Mouse (Mus musculus) olfactory bulb, adult 2 months (tissue): Measurements from ENCODE around the gene Anks3. TPM values are rescaled to one million over a fixed set of nuclear protein-coding genes. Genes with fewer than 3 reads are reported as not detected.

Source experiments
- H3K27ac ChIP-seq: fragments of 200-500 bp; 2 replicates; pipeline ENCODE4 v1.5.1; 2012; ENCODE audit warnings: low read depth, low read length; ENCODE audit not compliant: insufficient read depth
- H3K4me1 ChIP-seq: fragments of 200-500 bp; 2 replicates; pipeline ENCODE4 v1.6.1; 2012; ENCODE audit warnings: low read length; ENCODE audit not compliant: control insufficient read depth, insufficient read depth
- H3K4me3 ChIP-seq: fragments of 200-500 bp; 2 replicates; pipeline ENCODE4 v1.5.1; 2012; ENCODE audit warnings: mild to moderate bottlenecking, low read depth, low read length, moderate library complexity; ENCODE audit not compliant: insufficient read depth
- CTCF ChIP-seq: fragments of 200-500 bp; IDR thresholded peaks from 2 replicates; pipeline ENCODE4 v1.5.1; 2012; ENCODE audit warnings: low read depth, mild to moderate bottlenecking, low read length, moderate library complexity; ENCODE audit not compliant: insufficient read depth
- POLR2A ChIP-seq: fragments of 200-500 bp; IDR thresholded peaks from 2 replicates; pipeline ENCODE4 v1.6.1; 2012; ENCODE audit warnings: mild to moderate bottlenecking, low read depth, low read length, moderate library complexity; ENCODE audit not compliant: insufficient read depth
- WGBS: fragments of 180-500 bp; shearing (Covaris S2); methylation state at CpG from one replicate; pipeline ENCODE4 v1.1.7; 2018; 5-methylcytosine and 5-hydroxymethylcytosine counted together
- polyA plus RNA-seq: library from polyadenylated mRNA; stranded (reverse); fragments of >200 nt; gene quantifications from 2 replicates; pipeline ENCODE4 v1.2.4, GENCODE M21; 2012; ENCODE audit warnings: low replicate concordance; ENCODE audit not compliant: missing spikeins, insufficient read depth, insufficient read length

The Anks3 gene
- polyA plus RNA-seq, 1 experiment: not detected

GRCm38 (mm10) chr16:4938461-4938860 lies 25.5 kb downstream of the Anks3 start, which contains the start of gene Nudt16l1:
Gene Nudt16l1, plus strand, starts transcription at chr16:4938761.
- WGBS: 3% methylated on average over 2 of the region's 2 CpGs
- peak within 1 kb of the TSS; percentile 95 for H3K4me3 ChIP-seq
- TF ChIP-seq POLR2A (no peak), CTCF (no peak)

DNA sequence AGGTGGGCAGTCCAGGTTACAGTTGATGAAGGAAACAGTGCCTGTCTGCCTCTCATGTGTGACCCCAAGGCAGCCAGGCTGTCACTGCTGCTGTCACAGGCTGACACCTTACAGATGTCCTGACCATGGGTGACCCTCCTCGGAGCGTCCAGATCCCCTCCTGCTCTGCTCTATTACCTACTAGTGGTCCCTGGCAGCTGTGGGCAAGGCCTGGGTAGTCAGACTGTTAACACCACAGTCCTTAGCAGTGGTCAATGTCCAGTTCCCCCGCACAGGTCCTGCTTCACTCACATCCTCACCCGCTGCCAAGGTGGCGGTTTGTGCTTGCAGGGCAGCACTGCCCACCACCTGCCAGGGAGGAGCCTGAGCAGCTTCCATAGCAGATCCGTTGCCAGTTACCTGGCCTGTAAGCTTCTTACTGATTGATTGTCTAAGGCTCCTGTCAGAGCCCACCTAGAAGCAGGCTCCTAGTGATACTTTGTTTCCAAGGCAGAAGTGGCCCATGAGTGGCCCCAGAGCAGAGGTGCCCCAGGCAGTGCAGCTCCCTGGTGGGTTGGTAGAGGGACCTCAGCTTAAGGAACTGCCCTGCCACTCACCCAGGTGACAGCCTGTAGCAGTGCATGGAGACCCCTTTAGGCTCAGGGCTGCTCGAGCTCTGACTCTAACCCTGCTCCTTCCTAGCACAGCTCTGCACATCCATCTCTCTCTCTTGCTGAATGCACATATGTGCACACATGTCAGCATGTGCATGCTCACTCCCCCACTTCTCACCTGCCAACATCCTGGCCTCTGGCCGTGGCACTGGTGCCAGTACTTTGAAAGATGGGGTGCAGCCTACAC lies 26.4 kb downstream of the Anks3 start:
- H3K4me3 ChIP-seq: no peak overlapping the region
- TF ChIP-seq POLR2A (no peak), CTCF (no peak)
- WGBS: 90% methylated on average over 8 of the region's 8 CpGs
- H3K27ac ChIP-seq: no peak overlapping the region
- H3K4me1 ChIP-seq: peaks cover 36% of the 10 kb centered on the region

More at GRCm38 (mm10) chr16:4938461-4938860, 25.5 kb downstream of the Anks3 start, which contains the start of gene Nudt16l1:
- Histone ChIP-seq H3K27ac (peak within 1 kb of the TSS; percentile 82), H3K4me1 (peaks cover 36% of the 10 kb centered on the region)

DNA sequence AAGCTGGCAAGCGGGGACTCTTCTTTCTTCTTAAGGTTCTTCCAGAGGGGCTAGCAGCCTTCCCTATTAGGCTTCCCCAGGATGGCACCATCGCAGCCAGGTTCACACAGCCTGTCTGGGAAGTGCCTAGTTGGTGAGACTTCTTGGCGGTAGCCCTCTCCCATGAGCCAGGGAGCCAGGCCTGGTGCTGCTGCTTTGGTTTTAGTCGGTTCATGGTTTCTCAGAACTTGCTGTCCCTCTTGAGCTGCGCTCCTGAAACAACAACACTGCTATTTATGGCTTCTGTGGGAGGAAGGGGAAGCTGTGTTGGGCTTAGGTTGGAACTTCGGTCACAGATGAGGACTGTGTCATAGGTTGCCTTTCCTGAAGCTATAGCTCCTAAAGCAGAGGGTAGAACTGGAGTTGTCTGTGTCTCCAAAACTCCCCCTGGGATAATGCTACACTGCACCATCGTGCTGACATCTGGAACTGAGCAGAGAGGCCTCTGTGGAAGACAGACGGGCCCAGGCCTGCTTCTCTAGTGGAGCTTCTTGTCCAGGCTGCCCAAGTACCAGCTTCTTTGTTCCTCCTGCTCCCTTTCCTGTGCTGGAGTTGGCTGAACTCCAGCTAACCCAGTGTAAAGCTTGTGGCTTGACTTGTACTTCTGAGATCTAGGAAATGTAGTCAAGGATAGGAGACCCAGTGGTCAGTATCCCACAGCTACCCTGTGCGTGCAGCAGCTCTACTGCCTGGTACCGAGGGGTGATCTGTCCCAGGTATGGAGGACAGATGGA lies 27.9 kb downstream of the Anks3 start:
- Histone ChIP-seq H3K4me1 (peaks cover 36% of the 10 kb centered on the region), H3K27ac (peak overlapping the region; percentile 17), H3K4me3 (no peak overlapping the region)
- TF ChIP-seq POLR2A (no peak), CTCF (no peak)
- 53% methylated on average over 10 of the region's 10 CpGs for WGBS

GRCm38 (mm10) chr16:4935430-4935829 lies 28.6 kb downstream of the Anks3 start:
- H3K27ac ChIP-seq: peak overlapping the region; percentile 17
- H3K4me3 ChIP-seq: no peak overlapping the region
- TF ChIP-seq CTCF (no peak), POLR2A (no peak)
- 98% methylated on average over 31 of the region's 31 CpGs for whole genome bisulfite sequencing
- H3K4me1 ChIP-seq: peaks cover 33% of the 10 kb centered on the region

DNA sequence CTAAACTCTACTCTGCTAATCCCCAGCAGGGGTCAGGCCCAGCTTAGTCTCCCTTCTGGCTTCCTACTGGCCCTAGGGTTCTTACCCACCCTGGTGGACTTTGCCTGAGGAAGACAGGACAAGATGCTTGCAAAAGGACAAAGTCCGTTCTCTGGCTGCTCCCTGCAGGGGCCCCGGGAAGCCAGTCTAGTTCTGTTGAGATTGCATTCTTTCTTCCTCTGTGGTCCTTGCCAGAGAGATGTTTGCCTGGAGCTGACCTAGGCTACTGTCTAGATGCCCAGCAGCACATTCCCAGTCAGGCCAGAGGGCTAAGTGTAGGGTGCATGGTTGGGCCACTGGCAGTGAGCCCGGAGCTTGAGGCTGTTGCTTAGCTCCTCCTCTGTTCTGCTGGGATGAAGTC lies 31.6 kb downstream of the Anks3 start:
- Histone ChIP-seq H3K27ac (0 out of 2 replicates have a peak overlapping the region, but pooled peaks have one; percentile 23), H3K4me3 (no peak overlapping the region), H3K4me1 (peaks cover 28% of the 10 kb centered on the region)
- TF ChIP-seq POLR2A (no peak), CTCF (no peak)
- WGBS: 41% methylated on average over 3 of the region's 3 CpGs

DNA sequence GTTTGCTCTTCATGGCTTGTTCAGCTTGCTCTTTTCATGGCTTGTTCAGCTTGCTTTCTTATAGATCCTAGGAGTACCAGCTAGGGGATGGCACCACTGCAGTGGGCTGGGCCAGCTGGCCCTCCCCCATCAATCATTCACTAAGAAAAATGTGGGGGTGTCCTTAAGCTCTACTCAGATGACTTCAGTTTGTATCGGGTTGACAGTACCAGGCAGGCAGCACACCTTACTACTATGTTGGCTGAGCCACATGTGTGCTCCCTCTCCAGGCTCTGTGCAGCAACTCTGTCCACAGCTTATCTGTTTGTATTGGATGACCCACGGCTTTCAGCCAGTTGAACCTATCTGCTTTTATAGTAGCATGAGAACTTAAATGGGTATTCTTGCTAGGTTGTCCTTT lies 35.5 kb downstream of the Anks3 start:
- Histone ChIP-seq H3K4me1 (peaks cover 20% of the 10 kb centered on the region), H3K4me3 (no peak overlapping the region), H3K27ac (no peak overlapping the region)
- WGBS: 45% methylated on average over 2 of the region's 2 CpGs
- TF ChIP-seq POLR2A: no peak

- no peak overlapping the region for H3K27ac ChIP-seq
- 89% methylated on average over 7 of the region's 7 CpGs for WGBS
These were observed 36.0 kb downstream of the Anks3 start for GRCm38 (mm10) chr16:4927967-4928366.

GRCm38 (mm10) chr16:4923996-4924395 lies 40.0 kb downstream of the Anks3 start:
- no peak overlapping the region for H3K27ac ChIP-seq
- H3K4me3 ChIP-seq: no peak overlapping the region
- TF ChIP-seq POLR2A (no peak), CTCF (no peak)
- 89% methylated on average over 5 of the region's 5 CpGs for WGBS
- peaks cover 18% of the 10 kb centered on the region for H3K4me1 ChIP-seq

More at GRCm38 (mm10) chr16:4927967-4928366, 36.0 kb downstream of the Anks3 start:
- Histone ChIP-seq H3K4me1 (peaks cover 20% of the 10 kb centered on the region), H3K4me3 (no peak overlapping the region)
- no peak for TF ChIP-seq POLR2A
- TF ChIP-seq CTCF: no peak

- H3K27ac ChIP-seq: no peak overlapping the region
- no peak for TF ChIP-seq CTCF
- WGBS: 85% methylated on average over 6 of the region's 6 CpGs
- H3K4me3 ChIP-seq: no peak overlapping the region
- peaks cover 12% of the 10 kb centered on the region for H3K4me1 ChIP-seq
These were observed 41.5 kb downstream of the Anks3 start for GRCm38 (mm10) chr16:4922481-4922880.
